Mouse (Mus musculus) frontal cortex, postnatal 36 days (tissue): ENCODE data around the gene Tjp2.
"Not testable (repeated sequence)": the region's sequence is repeated elsewhere in the genome, so short reads cannot be mapped to it uniquely, and the experiment has no call there.

Experiments
- DNase-seq, 2 experiments: peaks; one replicate each; pipeline ENCODE4 v3.0.0; 2022; ENCODE audit warnings: low spot score in 2 of 2

The Tjp2 gene

GRCm38 (mm10) chr19:24123534-24124290 lies 101.1 kb downstream of the Tjp2 start:
- no peak for DNase-seq

GRCm38 (mm10) chr19:24123087-24123486 lies 101.7 kb downstream of the Tjp2 start:
- no peak for DNase-seq

- DNase-seq, result no peak
Measured at GRCm38 (mm10) chr19:24122647-24123046, 102.2 kb downstream of the Tjp2 start.

GRCm38 (mm10) chr19:24120811-24121210 lies 104.0 kb downstream of the Tjp2 start:
- no peak for DNase-seq

- no peak for DNase-seq
Measured at GRCm38 (mm10) chr19:24118775-24119174, 106.1 kb downstream of the Tjp2 start.

- no peak for DNase-seq
Measured at GRCm38 (mm10) chr19:24111581-24111980, 113.2 kb downstream of the Tjp2 start.

GRCm38 (mm10) chr19:24107707-24108106 lies 117.1 kb downstream of the Tjp2 start:
- peak; percentile 19 to 60 for DNase-seq

GRCm38 (mm10) chr19:24103802-24104201 lies 121.0 kb downstream of the Tjp2 start:
- no peak for DNase-seq

GRCm38 (mm10) chr19:24102562-24103126 lies 122.2 kb downstream of the Tjp2 start:
- peak in 1 of 2 experiments; percentile 11 for DNase-seq

GRCm38 (mm10) chr19:24101183-24101582 lies 123.6 kb downstream of the Tjp2 start:
- peak in 1 of 2 experiments; percentile 20 for DNase-seq

GRCm38 (mm10) chr19:24098691-24099090 lies 126.1 kb downstream of the Tjp2 start:
- DNase-seq, result no peak

- DNase-seq, result no peak
Measured at GRCm38 (mm10) chr19:24097666-24098455, 127.0 kb downstream of the Tjp2 start.

GRCm38 (mm10) chr19:24092060-24092459 lies 132.8 kb downstream of the Tjp2 start:
- DNase-seq, result not testable (repeated sequence)

- no peak for DNase-seq
Measured at GRCm38 (mm10) chr19:24090366-24090765, 134.5 kb downstream of the Tjp2 start.

GRCm38 (mm10) chr19:24085306-24085705 lies 139.5 kb downstream of the Tjp2 start:
- no peak for DNase-seq

GRCm38 (mm10) chr19:24080417-24081080 lies 144.3 kb downstream of the Tjp2 start:
- DNase-seq, result peak in 1 of 2 experiments; percentile 19

- DNase-seq, result no peak
Measured at GRCm38 (mm10) chr19:24077658-24078057, 147.2 kb downstream of the Tjp2 start.

GRCm38 (mm10) chr19:24076536-24076935 lies 148.3 kb downstream of the Tjp2 start:
- DNase-seq, result no peak

- DNase-seq, result no peak
Measured at GRCm38 (mm10) chr19:24075927-24076326, 148.9 kb downstream of the Tjp2 start.

- DNase-seq, result no peak
Measured at GRCm38 (mm10) chr19:24073155-24073554, 151.7 kb downstream of the Tjp2 start.

- no peak for DNase-seq
Measured at GRCm38 (mm10) chr19:24064348-24064895, 160.4 kb downstream of the Tjp2 start.

GRCm38 (mm10) chr19:24063585-24063984 lies 161.2 kb downstream of the Tjp2 start:
- DNase-seq, result no peak
